ENCODE assay signal across 9 mouse cellular contexts in the genomic region with DNA sequence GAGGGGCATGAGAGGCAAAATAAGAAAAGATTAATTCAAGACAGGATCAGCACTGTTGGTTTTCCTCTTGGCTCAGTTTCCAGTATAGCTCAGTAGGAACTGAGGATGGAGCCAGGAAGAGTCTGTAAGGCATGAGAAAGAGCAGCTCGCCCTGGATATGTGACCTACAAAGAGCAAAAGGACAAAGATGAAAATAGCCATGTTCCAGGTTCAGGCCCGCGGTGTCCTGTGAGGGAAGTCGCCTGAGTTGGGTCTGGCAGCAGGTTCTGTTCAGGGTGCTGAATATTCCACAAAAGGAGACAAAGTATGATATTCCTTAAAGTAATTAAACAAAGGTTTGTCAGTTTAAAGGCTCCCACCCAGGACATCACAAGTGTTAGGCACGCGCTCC. TPM values are rescaled to one million over a fixed set of nuclear protein-coding genes. Genes with fewer than 3 reads are reported as not detected.
DNase-seq lines count a peak whose midpoint lies in the region; ATAC-seq and TF ChIP-seq lines count a peak whose summit lies in the region.
"Had no signal": no experiment of that assay in that cellular context is flagged by ENCODE, and none has a peak within 500 bp of the region (broad histone marks: within the 10 kb centered on the region; RNA-seq: fewer than 3 reads in every experiment).

No protein-coding gene starts in this region.

- H3K9me3 ChIP-seq in stomach, embryonic 15.5 days, result no peaks in the 10 kb centered on the region
- H3K9me3 ChIP-seq in stomach, postnatal 0 days (ENCODE audit: control insufficient read depth, low read length), result no peaks in the 10 kb centered on the region
- no peaks in the 10 kb centered on the region for H3K9me3 ChIP-seq in intestine, embryonic 16.5 days (ENCODE audit: control insufficient read depth, low read length)
- H3K9me3 ChIP-seq: limb, embryonic 15.5 days had no signal

- no peak for ATAC-seq in stomach, embryonic 15.5 days (ENCODE audit: insufficient read depth, low FRiP score, low read depth)
- no peak for ATAC-seq in stomach, postnatal 0 days (ENCODE audit: low FRiP score, low TSS enrichment)
- no peak for ATAC-seq in intestine, embryonic 16.5 days
- ATAC-seq in CD4-positive, CD25-positive, alpha-beta regulatory T cell, adult 4 months, result no peak

- no peaks in the 10 kb centered on the region for H3K27me3 ChIP-seq in stomach, embryonic 15.5 days (replicated peaks)
- H3K27me3 ChIP-seq in stomach, postnatal 0 days (ENCODE audit: control insufficient read depth, insufficient read depth, low read length), result no peaks in the 10 kb centered on the region
- H3K27me3 ChIP-seq in intestine, embryonic 16.5 days (replicated peaks; ENCODE audit: control insufficient read depth, insufficient read depth, low read length), result no peaks in the 10 kb centered on the region
- H3K27me3 ChIP-seq: limb, embryonic 15.5 days had no signal

- WGBS in stomach, embryonic 15.5 days, result 59% methylated on average over 6 of the region's 6 CpGs
- 51% methylated on average over 6 of the region's 6 CpGs for WGBS in stomach, postnatal 0 days
- whole genome bisulfite sequencing in intestine, embryonic 16.5 days, result 60% methylated on average over 6 of the region's 6 CpGs

- H3K9ac ChIP-seq in stomach, embryonic 15.5 days, result no peak overlapping the region
- H3K9ac ChIP-seq in stomach, postnatal 0 days (ENCODE audit: low read length), result no peak overlapping the region
- H3K9ac ChIP-seq in intestine, embryonic 16.5 days (ENCODE audit: low read depth, low read length), result no peak overlapping the region
- H3K9ac ChIP-seq: limb, embryonic 15.5 days had no signal

- no peak overlapping the region for H3K4me3 ChIP-seq in stomach, embryonic 15.5 days (replicated peaks)
- no peak overlapping the region for H3K4me3 ChIP-seq in stomach, postnatal 0 days (ENCODE audit: low read depth, low read length)
- H3K4me3 ChIP-seq in intestine, embryonic 16.5 days (ENCODE audit: low read length), result no peak overlapping the region
- H3K4me3 ChIP-seq: limb, embryonic 15.5 days had no signal

- peak overlapping the region; percentile 28; the same call in 1 of the 2 replicates for H3K27ac ChIP-seq in stomach, embryonic 15.5 days
- no peak overlapping the region for H3K27ac ChIP-seq in stomach, postnatal 0 days (replicated peaks)
- H3K27ac ChIP-seq in intestine, embryonic 16.5 days (ENCODE audit: low read length), result peak overlapping the region; percentile 57

- H3K4me2 ChIP-seq in stomach, embryonic 15.5 days, result no peak overlapping the region
- no peak overlapping the region for H3K4me2 ChIP-seq in stomach, postnatal 0 days (replicated peaks; ENCODE audit: low read depth)
- peak overlapping the region; percentile 18; the same call in 1 of the 2 replicates for H3K4me2 ChIP-seq in intestine, embryonic 16.5 days (ENCODE audit: low read depth, low read length)
- H3K4me2 ChIP-seq: limb, embryonic 15.5 days had no signal

- H3K4me1 ChIP-seq in stomach, embryonic 15.5 days, result peaks cover 49% of the 10 kb centered on the region
- peaks cover 16% of the 10 kb centered on the region; the same call in 1 of the 2 replicates for H3K4me1 ChIP-seq in stomach, postnatal 0 days (replicated peaks; ENCODE audit: control insufficient read depth, insufficient read depth)
- peaks cover 47% of the 10 kb centered on the region for H3K4me1 ChIP-seq in intestine, embryonic 16.5 days (ENCODE audit: control insufficient read depth, insufficient read depth, low read length)

- TF ChIP-seq EP300 in stomach, postnatal 0 days (optimal IDR thresholded peaks at IDR 0.05), result no peak

- no peak for TF ChIP-seq CTCF in stomach, postnatal 0 days (IDR thresholded peaks at IDR 0.05; ENCODE audit: low read depth)

- no peaks in the 10 kb centered on the region for H3K36me3 ChIP-seq in stomach, embryonic 15.5 days
- H3K36me3 ChIP-seq in stomach, postnatal 0 days (ENCODE audit: control insufficient read depth, insufficient read depth, low read length), result no peaks in the 10 kb centered on the region
- no peaks in the 10 kb centered on the region for H3K36me3 ChIP-seq in intestine, embryonic 16.5 days (ENCODE audit: control insufficient read depth, insufficient read depth, low read length)

- peak; percentile 48 to 54 for DNase-seq in cerebellum, postnatal 25 days
- DNase-seq in cerebellum, adult 9-11 months, result no peak
- DNase-seq in stomach, postnatal 0 days (ENCODE audit: low spot score), result no peak
- no peak for DNase-seq in adipocyte (ENCODE audit: low spot score)
- DNase-seq in adrenal gland, postnatal 36 days, result no peak

RNA-seq across cellular contexts. Expression of a gene that starts 14.5 kb away (rescaled TPM):
- polyA plus RNA-seq in stomach, embryonic 15.5 days (2015; fragmentation: Nextera tagmentation; extraction: Ambion mirVana), result 20.7 and 21.3 TPM in 2 replicates
- 24.0 and 27.7 TPM in 2 replicates for polyA plus RNA-seq in stomach, postnatal 0 days (2015; fragmentation: Nextera tagmentation; extraction: Ambion mirVana)
- polyA plus RNA-seq in intestine, embryonic 16.5 days (2015; fragmentation: Nextera tagmentation; extraction: Ambion mirVana), result 21.7 and 23.7 TPM in 2 replicates
- polyA plus RNA-seq in CD4-positive, CD25-positive, alpha-beta regulatory T cell, adult 4 months (2017; shearing (Covaris generic)), result 10 to 100 TPM in 1 of 2 experiments, 1 to 10 TPM in 1; 8.9 to 10.7 TPM
- 10 to 100 TPM; 68.0 to 75.3 TPM for total RNA-seq in adrenal gland, postnatal 36 days (2021)

RNA-seq across cellular contexts. Expression of a gene that starts 34.8 kb away (rescaled TPM):
- polyA plus RNA-seq in stomach, embryonic 15.5 days (2015; fragmentation: Nextera tagmentation; extraction: Ambion mirVana), result 153 and 179 TPM in 2 replicates
- polyA plus RNA-seq in stomach, postnatal 0 days (2015; fragmentation: Nextera tagmentation; extraction: Ambion mirVana), result 69.3 and 73.3 TPM in 2 replicates
- polyA plus RNA-seq in intestine, embryonic 16.5 days (2015; fragmentation: Nextera tagmentation; extraction: Ambion mirVana), result 115 and 120 TPM in 2 replicates
- polyA plus RNA-seq in CD4-positive, CD25-positive, alpha-beta regulatory T cell, adult 4 months (2017; shearing (Covaris generic)), result 1 to 10 TPM; 1.5 to 6.2 TPM
- 1 to 10 TPM; 1.7 to 1.9 TPM for total RNA-seq in adrenal gland, postnatal 36 days (2021)

Comparison
In these comparisons a context has a peak if more than half of its experiments do, and no peak if none do; other contexts are left out.
1. DNase-seq: peak in cerebellum, postnatal 25 days (2 of 2); none in cerebellum, adult 9-11 months (single experiment), stomach, postnatal 0 days (single experiment), adipocyte (single experiment) and adrenal gland, postnatal 36 days (0 of 2).